Mouse (Mus musculus) forebrain, embryonic 12.5 days (tissue): Measurements from ENCODE around the gene Smr2. TPM values are rescaled to one million over a fixed set of nuclear protein-coding genes. Genes with fewer than 3 reads are reported as not detected.
"Not testable (repeated sequence)": the region's sequence is repeated elsewhere in the genome, so short reads cannot be mapped to it uniquely, and the experiment has no call there.

Source experiments
- ATAC-seq: fragments of 200-750 bp; cut with Nextera tagmentation; 2 replicates; pipeline ENCODE4 v1.8.0; 2017; ENCODE audit warnings: moderate TSS enrichment; ENCODE audit not compliant: low FRiP score
- H3K27ac ChIP-seq: fragments of 300-500 bp; sonication (generic); 2 replicates; pipeline ENCODE4 v1.5.1; 2016; ENCODE audit warnings: mild to moderate bottlenecking
- H3K27me3 ChIP-seq: fragments of 300-500 bp; sonication (generic); 2 replicates; pipeline ENCODE4 v1.6.1; 2016; ENCODE audit warnings: mild to moderate bottlenecking
- H3K36me3 ChIP-seq: fragments of 300-500 bp; sonication (generic); replicated peaks from 2 replicates; pipeline ENCODE4 v1.6.1; 2016; ENCODE audit warnings: mild to moderate bottlenecking
- H3K4me1 ChIP-seq: fragments of 300-500 bp; sonication (generic); 2 replicates; pipeline ENCODE4 v1.6.1; 2016
- H3K4me2 ChIP-seq: fragments of 300-500 bp; sonication (generic); 2 replicates; pipeline ENCODE4 v1.6.1; 2016; ENCODE audit warnings: mild to moderate bottlenecking, moderate library complexity
- H3K4me3 ChIP-seq: fragments of 300-500 bp; sonication (generic); replicated peaks from 2 replicates; pipeline ENCODE4 v1.5.1; 2016; ENCODE audit warnings: mild to moderate bottlenecking
- H3K9ac ChIP-seq: fragments of 300-500 bp; sonication (generic); 2 replicates; pipeline ENCODE4 v1.6.1; 2016; ENCODE audit warnings: mild to moderate bottlenecking
- H3K9me3 ChIP-seq: fragments of 300-500 bp; sonication (generic); 2 replicates; pipeline ENCODE4 v1.6.1; 2016
- WGBS: fragments of 180-500 bp; shearing (Covaris S2); methylation state at CpG from one replicate; pipeline ENCODE4 v1.1.7; 2016; 5-methylcytosine and 5-hydroxymethylcytosine counted together
- polyA plus RNA-seq: library from polyadenylated mRNA; unstranded; fragments of >200 nt; fragmentation: Nextera tagmentation; extraction: Ambion mirVana; gene quantifications from 2 replicates; pipeline ENCODE4 v1.2.1, GENCODE M21; 2016

The Smr2 gene
- not detected in 2 replicates for polyA plus RNA-seq

DNA sequence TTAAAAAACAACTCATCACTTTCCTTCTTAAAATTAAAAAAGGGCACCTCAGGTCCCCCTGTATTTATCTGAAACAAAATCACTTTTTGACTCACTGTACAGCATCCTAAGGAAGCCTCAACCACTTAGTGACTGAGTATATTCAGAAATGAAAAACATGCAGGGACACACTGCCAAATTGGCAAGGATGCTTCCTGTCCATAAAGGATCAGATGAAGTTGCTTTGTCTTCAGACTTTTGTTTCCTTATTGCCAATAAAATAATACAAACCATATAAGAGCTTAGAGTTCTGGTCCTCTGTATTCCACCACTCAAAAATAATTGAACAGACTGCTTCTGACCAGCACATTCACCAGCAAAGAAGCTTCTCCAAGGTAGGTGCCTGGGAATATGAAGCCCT, at the start of gene Smr2:
Gene Smr2, plus strand, starts transcription at position 301 of the 400 bp plus-strand sequence.
- H3K9ac ChIP-seq, H3K4me1 ChIP-seq, H3K4me3 ChIP-seq, H3K9me3 ChIP-seq, H3K4me2 ChIP-seq, H3K27ac ChIP-seq, H3K27me3 ChIP-seq, H3K36me3 ChIP-seq, ATAC-seq: not testable (repeated sequence)

DNA sequence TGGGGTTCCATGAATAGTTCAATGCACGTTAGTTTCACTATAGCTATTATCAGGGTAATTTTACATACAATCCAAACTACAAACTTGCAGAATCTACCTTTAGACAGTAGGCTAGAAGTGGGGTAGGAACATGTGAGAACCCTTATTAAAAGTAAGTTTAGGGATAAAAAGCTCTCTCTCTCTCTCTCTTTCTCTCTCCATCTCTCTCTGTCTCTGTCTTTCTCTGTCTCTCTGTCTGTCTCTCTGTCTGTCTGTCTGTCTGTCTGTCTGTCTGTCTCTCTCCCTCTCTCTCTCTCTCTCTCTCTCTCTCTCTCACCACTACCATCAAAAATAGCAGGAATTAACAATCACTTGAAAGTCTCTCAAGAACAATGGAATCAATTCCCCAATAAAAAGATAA, 25.1 kb downstream of the Smr2 start, which contains the start of gene Gm11116:
Gene Gm11116, minus strand, starts transcription at position 101 of the 400 bp plus-strand sequence.
- no peaks in the 10 kb centered on the region for H3K9me3 ChIP-seq
- no peak within 1 kb of the TSS for H3K4me3 ChIP-seq
- no peak within 1 kb of the TSS for H3K9ac ChIP-seq
- 79% methylated on average over 1 of the region's 1 CpGs for WGBS
- no peak within 1 kb of the TSS for H3K4me2 ChIP-seq
- H3K27me3 ChIP-seq: no peaks in the 10 kb centered on the region
- no peaks in the 10 kb centered on the region for H3K4me1 ChIP-seq
- H3K27ac ChIP-seq: no peak within 1 kb of the TSS
- ATAC-seq: no peak
- H3K36me3 ChIP-seq: no peaks in the 10 kb centered on the region

DNA sequence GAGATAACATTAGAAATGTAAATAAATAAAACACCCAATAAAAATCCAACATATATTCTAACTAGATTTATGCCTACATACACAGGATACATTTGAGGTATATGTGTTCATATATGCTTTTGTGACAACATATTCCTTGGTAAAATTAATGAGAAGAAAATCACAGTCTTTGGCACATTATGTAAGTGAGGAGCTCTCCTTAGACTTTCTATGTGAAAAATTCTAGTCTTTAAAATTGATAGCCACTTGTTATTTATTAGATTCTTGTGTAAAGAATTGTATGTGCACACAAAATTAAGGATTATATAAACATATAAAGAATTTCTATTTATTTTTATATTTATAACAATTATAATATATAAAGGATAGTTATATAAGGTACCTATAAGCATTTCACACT, 67.6 kb downstream of the Smr2 start, which contains the start of gene Gm11115:
Gene Gm11115, minus strand, starts transcription at position 101 of the 400 bp plus-strand sequence.
- no peak within 1 kb of the TSS for H3K4me3 ChIP-seq
- no peak within 1 kb of the TSS for H3K4me2 ChIP-seq
- no peaks in the 10 kb centered on the region for H3K27me3 ChIP-seq
- no peak for ATAC-seq
- H3K27ac ChIP-seq: no peak within 1 kb of the TSS
- no peak within 1 kb of the TSS for H3K9ac ChIP-seq
- H3K9me3 ChIP-seq: no peaks in the 10 kb centered on the region
- H3K4me1 ChIP-seq: no peaks in the 10 kb centered on the region
- no peaks in the 10 kb centered on the region for H3K36me3 ChIP-seq

Other genes starting within 250 kb of the Smr2 start
- not detected in 2 replicates for gene Odam, start 201.5 kb upstream of the Smr2 start, polyA plus RNA-seq
- gene Csn3, start 161.0 kb upstream of the Smr2 start, polyA plus RNA-seq: not detected in 2 replicates
- not detected in 2 replicates for gene 2310003L06Rik, start 117.1 kb upstream of the Smr2 start, polyA plus RNA-seq
- not detected in 2 replicates for gene Gm28434, start 117.0 kb upstream of the Smr2 start, polyA plus RNA-seq
- not detected in 2 replicates for gene Cabs1, start 107.1 kb upstream of the Smr2 start, polyA plus RNA-seq
- not detected in 2 replicates for gene Smr3a, start 84.0 kb upstream of the Smr2 start, polyA plus RNA-seq
- not detected in 2 replicates for gene Gm11116, start 25.0 kb downstream of the Smr2 start, polyA plus RNA-seq
- not detected in 2 replicates for gene Gm11115, start 67.5 kb downstream of the Smr2 start, polyA plus RNA-seq
- not detected in 2 replicates for gene Gm7714, start 182.4 kb downstream of the Smr2 start, polyA plus RNA-seq
- not detected in 2 replicates for gene Prol1, start 230.8 kb downstream of the Smr2 start, polyA plus RNA-seq